29 mouse cellular contexts compared by ENCODE assay signal in the genomic region with DNA sequence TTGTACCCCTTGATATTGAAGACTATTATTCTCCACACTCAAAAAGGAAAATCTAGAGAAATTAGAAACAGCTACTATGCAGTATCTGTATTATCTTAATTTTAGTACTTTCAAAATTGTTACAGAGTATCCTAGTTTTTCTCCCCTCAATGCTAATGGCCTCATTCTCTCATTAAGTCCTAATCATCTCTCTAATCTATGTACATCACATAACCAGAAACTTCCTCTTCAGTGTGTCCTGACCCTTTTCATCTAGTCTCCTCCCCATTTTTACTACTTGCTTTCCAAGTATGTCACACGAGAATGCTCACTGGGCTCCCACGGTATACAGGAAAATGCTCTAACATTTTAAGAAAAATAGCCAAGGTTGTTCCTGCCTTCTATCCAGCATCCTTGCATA. TPM values are rescaled to one million over a fixed set of nuclear protein-coding genes. Genes with fewer than 3 reads are reported as not detected.
DNase-seq lines count a peak whose midpoint lies in the region; ATAC-seq and TF ChIP-seq lines count a peak whose summit lies in the region.
"Had no signal": no experiment of that assay in that cellular context is flagged by ENCODE, and none has a peak within 500 bp of the region (broad histone marks: within the 10 kb centered on the region; RNA-seq: fewer than 3 reads in every experiment).

No protein-coding gene starts in this region.

- peaks cover 64% of the 10 kb centered on the region for H3K36me3 ChIP-seq in liver, embryonic 12.5 days
- peaks cover 5% of the 10 kb centered on the region; the same call in 1 of the 2 replicates for H3K36me3 ChIP-seq in liver, embryonic 11.5 days (ENCODE audit: control insufficient read depth, insufficient read depth, low read length)
- peaks cover 62% of the 10 kb centered on the region for H3K36me3 ChIP-seq in G1E (replicated peaks)

- H3K4me1 ChIP-seq in liver, embryonic 12.5 days: peaks cover 59% of the 10 kb centered on the region
- peaks cover 25% of the 10 kb centered on the region for H3K4me1 ChIP-seq in liver, embryonic 11.5 days (replicated peaks; ENCODE audit: control insufficient read depth, insufficient read depth, low read length)
- H3K4me1 ChIP-seq in G1E (ENCODE audit: insufficient read depth, low read depth, low read length): peaks cover 40% of the 10 kb centered on the region

- H3K4me2 ChIP-seq in liver, embryonic 12.5 days: 0 out of 2 replicates have a peak overlapping the region, but pooled peaks have one; percentile 12
- H3K4me2 ChIP-seq in liver, embryonic 11.5 days: no peak overlapping the region
- H3K4me2 ChIP-seq: embryonic facial prominence, embryonic 13.5 days; embryonic facial prominence, embryonic 15.5 days; forebrain, embryonic 12.5 days had no signal

- H3K27me3 ChIP-seq in liver, embryonic 12.5 days (replicated peaks): no peaks in the 10 kb centered on the region
- no peaks in the 10 kb centered on the region for H3K27me3 ChIP-seq in liver, embryonic 11.5 days (replicated peaks; ENCODE audit: control insufficient read depth, insufficient read depth, low read length)
- no peaks in the 10 kb centered on the region for H3K27me3 ChIP-seq in G1E (ENCODE audit: insufficient read depth, low read length)
- H3K27me3 ChIP-seq: CH12.LX; embryonic facial prominence, embryonic 13.5 days; embryonic facial prominence, embryonic 15.5 days; forebrain, embryonic 12.5 days had no signal

- no peak for ATAC-seq in liver, embryonic 12.5 days
- ATAC-seq in liver, embryonic 11.5 days (replicated peaks; ENCODE audit: low FRiP score): no peak
- ATAC-seq in G1E (ENCODE audit: extremely low read depth, insufficient number of reproducible peaks, low FRiP score, poor library complexity, severe bottlenecking): 0 out of 2 replicates have a peak, but pooled peaks have one; percentile 22
- ATAC-seq: CD4-positive, CD25-positive, alpha-beta regulatory T cell, adult 4 months; forebrain, embryonic 14.5 days; forebrain, embryonic 16.5 days had no signal

- peak overlapping the region; percentile 27; the same call in 1 of the 2 replicates for H3K27ac ChIP-seq in liver, embryonic 12.5 days
- no peak overlapping the region for H3K27ac ChIP-seq in liver, embryonic 11.5 days (ENCODE audit: low read depth, low read length)
- H3K27ac ChIP-seq in layer of hippocampus, adult 2 months: no peak overlapping the region
- H3K27ac ChIP-seq: embryonic facial prominence, embryonic 13.5 days; embryonic facial prominence, embryonic 15.5 days; forebrain, embryonic 10.5 days; forebrain, embryonic 12.5 days had no signal

- H3K9ac ChIP-seq in liver, embryonic 12.5 days: 0 out of 2 replicates have a peak overlapping the region, but pooled peaks have one; percentile 8
- no peak overlapping the region for H3K9ac ChIP-seq in liver, embryonic 11.5 days (ENCODE audit: low read depth, low read length)
- H3K9ac ChIP-seq: embryonic facial prominence, embryonic 13.5 days; embryonic facial prominence, embryonic 15.5 days; forebrain, embryonic 12.5 days had no signal

- 56% methylated on average over 2 of the region's 2 CpGs for WGBS in liver, embryonic 12.5 days (ENCODE audit: insufficient replicate concordance)
- 79% methylated on average over 2 of the region's 2 CpGs for WGBS in liver, embryonic 11.5 days

- DNase-seq in liver, embryonic 11.5 days (ENCODE audit: low spot score): no peak
- DNase-seq in G1E (ENCODE audit: low spot score): no peak
- peak; percentile 19 for DNase-seq in MEL-GATA-1-ER (ENCODE audit: extremely low read depth, low read depth)
- DNase-seq in cerebellum, postnatal 10 days: no peak
- no peak for DNase-seq in layer of hippocampus, adult 2 months (ENCODE audit: low spot score in 2 of 2)
- DNase-seq: adrenal gland, adult 2 months; adrenal gland, postnatal 10 days; adrenal gland, postnatal 25 days; B cell, adult 2 months; cerebellum, adult 11-12 months; cerebellum, adult 2 months; cerebellum, adult 9-10 months; cerebellum, postnatal 14 days; cerebellum, postnatal 36 days; embryo, embryonic 11 days had no signal

- no peak overlapping the region for H3K4me3 ChIP-seq in liver, embryonic 12.5 days
- no peak overlapping the region for H3K4me3 ChIP-seq in liver, embryonic 11.5 days (ENCODE audit: low read depth, low read length)
- no peak overlapping the region; the same call in 1 of the 2 replicates for H3K4me3 ChIP-seq in G1E (ENCODE audit: low read depth, low read length)
- H3K4me3 ChIP-seq in layer of hippocampus, adult 2 months: no peak overlapping the region
- H3K4me3 ChIP-seq: embryonic facial prominence, embryonic 13.5 days; embryonic facial prominence, embryonic 15.5 days; erythroblast, embryonic 14.5 days; forebrain, embryonic 10.5 days; forebrain, embryonic 12.5 days had no signal

- TF ChIP-seq CTCF in G1E (IDR thresholded peaks at IDR 0.05; ENCODE audit: low read depth, low read length): no peak
- TF ChIP-seq CTCF in layer of hippocampus, adult 2 months (conservative IDR thresholded peaks at IDR 0.05): no peak

- no peaks in the 10 kb centered on the region for H3K9me3 ChIP-seq in liver, embryonic 12.5 days (replicated peaks)
- no peaks in the 10 kb centered on the region for H3K9me3 ChIP-seq in liver, embryonic 11.5 days (ENCODE audit: control insufficient read depth, low read length)
- H3K9me3 ChIP-seq in G1E (replicated peaks): no peaks in the 10 kb centered on the region
- H3K9me3 ChIP-seq: embryonic facial prominence, embryonic 13.5 days; embryonic facial prominence, embryonic 15.5 days; forebrain, embryonic 10.5 days; forebrain, embryonic 12.5 days had no signal

RNA-seq across cellular contexts. Expression of gene Cnot6, which starts 4.7 kb away (rescaled TPM):
- 40.2 and 44.7 TPM in 2 replicates for polyA plus RNA-seq in liver, embryonic 12.5 days (2016; fragmentation: Nextera tagmentation; extraction: Ambion mirVana)
- 34.8 and 35.9 TPM in 2 replicates for polyA plus RNA-seq in liver, embryonic 11.5 days (2014; fragmentation: Nextera tagmentation; extraction: Ambion mirVana)
- total RNA-seq in G1E (2014; fragmentation: Nextera tagmentation) (155 and 165 TPM in 2 replicates), G1E (2017) (84.5 and 93.8 TPM in 2 replicates)
- polyA plus RNA-seq in G1E (2012): 44.0 and 61.0 TPM in 2 replicates
- total RNA-seq in layer of hippocampus, adult 2 months (2021): 10 to 100 TPM; 43.6 to 46.4 TPM

RNA-seq across cellular contexts. Expression of gene Scgb3a1, which starts 44.4 kb away (rescaled TPM):
- polyA plus RNA-seq in liver, embryonic 12.5 days (2016; fragmentation: Nextera tagmentation; extraction: Ambion mirVana): not detected in 2 replicates
- polyA plus RNA-seq in liver, embryonic 11.5 days (2014; fragmentation: Nextera tagmentation; extraction: Ambion mirVana): not detected in 2 replicates
- total RNA-seq in G1E (2014; fragmentation: Nextera tagmentation) (not detected in 2 replicates), G1E (2017) (not detected in 2 replicates)
- polyA plus RNA-seq in G1E (2012): not detected in 2 replicates
- total RNA-seq in layer of hippocampus, adult 2 months (2021): not detected
- total RNA-seq: adrenal gland, adult 2 months; adrenal gland, postnatal 10 days; adrenal gland, postnatal 25 days; adrenal gland, postnatal 4 days; CH12.LX; common myeloid progenitor, adult 5-6 weeks had no signal
- polyA plus RNA-seq: adrenal gland, adult 2 months; brain, embryonic 14.5 days; cerebellum, adult 2 months; embryonic facial prominence, embryonic 11.5 days; embryonic facial prominence, embryonic 13.5 days; embryonic facial prominence, embryonic 15.5 days; erythroblast, embryonic 14.5 days; forebrain, embryonic 10.5 days; forebrain, embryonic 12.5 days; forebrain, embryonic 14.5 days; forebrain, embryonic 16.5 days had no signal
